Mouse (Mus musculus) liver, embryonic 12.5 days (tissue): ENCODE measurements at regions not wholly inside any gene's neighbourhood (a gene's known extent, or its start where the extent isn't known, plus 50 kb on each side); places are given as distances from the start of the nearest gene placed in this dataset.
A peak's percentile ranks its signal among the peaks of the same experiment; 100 is the strongest.

ENCODE experiments used
- ATAC-seq: fragments of 200-750 bp; cut with Nextera tagmentation; 2 replicates; pipeline ENCODE4 v1.8.0; 2017; ENCODE audit warnings: moderate number of reproducible peaks, mild to moderate bottlenecking, moderate library complexity
- H3K27ac ChIP-seq: fragments of 300-500 bp; sonication (generic); 2 replicates; pipeline ENCODE4 v1.5.1; 2016; ENCODE audit warnings: mild to moderate bottlenecking
- H3K27me3 ChIP-seq: fragments of 300-500 bp; sonication (generic); replicated peaks from 2 replicates; pipeline ENCODE4 v1.6.1; 2016; ENCODE audit warnings: mild to moderate bottlenecking, moderate library complexity
- H3K36me3 ChIP-seq: fragments of 300-500 bp; sonication (generic); 2 replicates; pipeline ENCODE4 v1.6.1; 2016; ENCODE audit warnings: mild to moderate bottlenecking, moderate library complexity
- H3K4me1 ChIP-seq: fragments of 300-500 bp; sonication (generic); 2 replicates; pipeline ENCODE4 v1.6.1; 2016
- H3K4me2 ChIP-seq: fragments of 300-500 bp; sonication (generic); 2 replicates; pipeline ENCODE4 v1.6.1; 2016; ENCODE audit warnings: mild to moderate bottlenecking, moderate library complexity
- H3K4me3 ChIP-seq: fragments of 300-500 bp; sonication (generic); 2 replicates; pipeline ENCODE4 v1.5.1; 2016; ENCODE audit warnings: mild to moderate bottlenecking, moderate library complexity
- H3K9ac ChIP-seq: fragments of 300-500 bp; sonication (generic); 2 replicates; pipeline ENCODE4 v1.6.1; 2016; ENCODE audit warnings: mild to moderate bottlenecking, moderate library complexity
- H3K9me3 ChIP-seq: fragments of 300-500 bp; sonication (generic); replicated peaks from 2 replicates; pipeline ENCODE4 v1.6.1; 2016; ENCODE audit warnings: mild to moderate bottlenecking, moderate library complexity
- WGBS: fragments of 180-500 bp; shearing (Covaris S2); methylation state at CpG from one replicate; pipeline ENCODE4 v1.1.7; 2016; ENCODE audit not compliant: insufficient replicate concordance; 5-methylcytosine and 5-hydroxymethylcytosine counted together

GRCm38 (mm10) chr10:17551869-17552268, 171.1 kb upstream of the Cited2 start:
- Histone ChIP-seq H3K4me2 (no peak overlapping the region), H3K4me1 (peaks cover 22% of the 10 kb centered on the region), H3K27me3 (no peaks in the 10 kb centered on the region), H3K27ac (no peak overlapping the region), H3K36me3 (no peaks in the 10 kb centered on the region), H3K9ac (no peak overlapping the region), H3K9me3 (no peaks in the 10 kb centered on the region), H3K4me3 (no peak overlapping the region)
- WGBS = 74% methylated on average over 6 of the region's 6 CpGs
- no peak for ATAC-seq

GRCm38 (mm10) chr10:17552277-17552676, 170.7 kb upstream of the Cited2 start:
- Histone ChIP-seq H3K36me3 (no peaks in the 10 kb centered on the region), H3K9me3 (no peaks in the 10 kb centered on the region), H3K27me3 (no peaks in the 10 kb centered on the region), H3K4me3 (no peak overlapping the region), H3K4me1 (peaks cover 22% of the 10 kb centered on the region), H3K27ac (no peak overlapping the region), H3K9ac (no peak overlapping the region), H3K4me2 (no peak overlapping the region)
- no peak for ATAC-seq

DNA sequence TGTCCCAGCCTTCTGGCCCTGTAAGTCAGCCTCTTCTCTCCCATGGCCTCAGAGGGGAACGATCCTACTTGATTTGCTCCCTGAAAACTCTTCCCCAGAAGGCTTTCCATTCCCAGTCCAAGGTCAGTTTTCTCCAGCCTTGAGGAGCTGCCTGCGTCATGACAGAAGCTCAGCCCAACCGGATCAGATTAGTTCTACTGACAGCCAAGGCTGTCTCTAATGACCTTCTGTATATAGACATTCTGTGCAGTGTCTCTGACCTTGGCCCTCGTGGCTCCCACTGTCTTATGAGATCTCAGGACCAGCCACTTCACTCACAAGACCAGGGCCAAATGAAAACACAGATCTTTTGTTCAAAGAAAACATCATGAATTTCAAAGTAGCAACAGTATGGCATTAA, 166.6 kb upstream of the Cited2 start:
- H3K4me1 ChIP-seq = peaks cover 18% of the 10 kb centered on the region
- H3K9ac ChIP-seq = no peak overlapping the region
- 73% methylated on average over 4 of the region's 4 CpGs for WGBS
- no peak for ATAC-seq
- no peaks in the 10 kb centered on the region for H3K9me3 ChIP-seq
- no peak overlapping the region for H3K4me3 ChIP-seq
- H3K4me2 ChIP-seq = no peak overlapping the region
- H3K36me3 ChIP-seq = no peaks in the 10 kb centered on the region
- no peak overlapping the region for H3K27ac ChIP-seq
- H3K27me3 ChIP-seq = no peaks in the 10 kb centered on the region

DNA sequence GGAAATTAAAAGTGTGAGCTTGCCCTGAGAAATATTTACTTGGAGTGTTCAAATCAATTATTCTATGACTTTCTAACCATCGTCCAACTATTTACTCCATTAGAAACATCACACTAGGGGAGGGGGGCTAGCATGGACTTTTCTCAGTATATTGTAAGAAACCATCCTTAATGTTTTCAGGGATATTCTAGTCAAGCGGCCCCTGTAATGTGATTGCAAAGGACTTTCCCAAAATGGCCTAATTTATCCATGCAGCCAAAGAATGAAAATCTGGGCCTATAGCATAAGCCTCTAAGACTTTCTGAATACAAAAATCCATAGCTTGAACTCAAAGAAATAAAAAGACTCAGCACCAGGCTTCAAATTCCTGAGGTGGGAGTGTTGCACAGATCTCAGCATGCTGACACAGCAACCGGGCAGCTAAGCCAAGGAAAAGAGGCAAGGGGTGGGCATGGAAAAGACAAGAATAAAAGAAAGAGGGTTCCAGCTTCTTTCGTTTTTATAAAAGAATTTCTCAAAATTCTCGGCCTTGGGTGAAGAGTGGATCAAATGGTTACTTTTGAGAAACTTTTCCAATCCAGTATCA, 163.6 kb upstream of the Cited2 start:
- Histone ChIP-seq H3K4me1 (peaks cover 47% of the 10 kb centered on the region), H3K9ac (no peak overlapping the region), H3K4me2 (no peak overlapping the region), H3K27me3 (no peaks in the 10 kb centered on the region), H3K9me3 (no peaks in the 10 kb centered on the region), H3K36me3 (no peaks in the 10 kb centered on the region), H3K4me3 (no peak overlapping the region), H3K27ac (no peak overlapping the region)
- no peak for ATAC-seq
- 75% methylated on average over 5 of the region's 5 CpGs for WGBS

GRCm38 (mm10) chr10:17559980-17560379, 163.0 kb upstream of the Cited2 start:
- no peak overlapping the region for H3K9ac ChIP-seq
- H3K4me1 ChIP-seq = peaks cover 50% of the 10 kb centered on the region
- no peak overlapping the region for H3K4me3 ChIP-seq
- no peaks in the 10 kb centered on the region for H3K36me3 ChIP-seq
- H3K27ac ChIP-seq = no peak overlapping the region
- 44% methylated on average over 3 of the region's 3 CpGs for WGBS
- H3K4me2 ChIP-seq = no peak overlapping the region
- no peaks in the 10 kb centered on the region for H3K9me3 ChIP-seq
- H3K27me3 ChIP-seq = no peaks in the 10 kb centered on the region
- no peak for ATAC-seq

DNA sequence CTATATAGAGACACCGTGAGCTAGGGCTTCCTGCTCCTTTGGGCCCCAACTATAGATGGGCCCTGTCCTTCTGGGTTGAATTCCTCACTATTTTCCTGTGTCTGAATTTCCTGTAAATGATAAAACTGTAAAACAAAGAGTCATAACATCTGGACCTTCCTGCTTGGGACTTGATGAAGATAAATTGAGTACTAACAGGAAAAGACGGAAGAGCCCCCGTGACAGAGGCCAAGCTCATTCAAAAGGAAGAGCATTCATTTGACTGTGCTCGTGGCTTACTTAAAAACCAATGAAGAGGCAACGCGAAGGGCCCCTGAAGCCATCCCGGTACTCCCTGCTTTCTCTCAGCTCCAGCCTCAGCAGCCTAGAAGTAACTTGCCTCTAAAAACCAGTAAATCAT, 161.6 kb upstream of the Cited2 start:
- Histone ChIP-seq H3K4me1 (peaks cover 50% of the 10 kb centered on the region), H3K9ac (no peak overlapping the region; the same call in 1 of the 2 replicates), H3K4me3 (no peak overlapping the region), H3K9me3 (no peaks in the 10 kb centered on the region), H3K27me3 (no peaks in the 10 kb centered on the region), H3K36me3 (no peaks in the 10 kb centered on the region), H3K27ac (0 out of 2 replicates have a peak overlapping the region, but pooled peaks have one; percentile 10), H3K4me2 (no peak overlapping the region)
- ATAC-seq = no peak
- 46% methylated on average over 7 of the region's 7 CpGs for WGBS

DNA sequence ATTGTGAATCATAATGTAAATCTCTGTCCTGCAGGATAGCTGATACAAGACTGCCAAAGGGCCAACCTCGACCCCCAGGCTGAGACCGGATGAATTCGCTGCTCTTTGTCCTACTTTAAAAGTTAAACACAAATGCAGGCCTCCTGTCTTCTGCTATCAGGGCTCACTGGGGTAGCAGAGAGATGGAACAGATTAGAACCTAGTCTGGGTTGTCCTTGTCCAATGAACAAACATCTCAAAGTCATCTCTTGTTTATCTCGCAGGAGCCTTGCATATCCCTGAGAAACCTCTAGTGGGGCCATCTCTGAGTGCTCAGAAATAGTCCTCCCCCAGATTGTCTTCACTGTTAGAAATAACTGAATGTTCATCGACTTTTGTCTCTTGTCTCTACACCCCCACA, 161.0 kb upstream of the Cited2 start:
- ATAC-seq = peak; percentile 66
- Histone ChIP-seq H3K4me3 (no peak overlapping the region), H3K4me2 (peak overlapping the region; percentile 43), H3K27me3 (no peaks in the 10 kb centered on the region), H3K27ac (peak overlapping the region; percentile 45; the same call in 1 of the 2 replicates), H3K9me3 (no peaks in the 10 kb centered on the region), H3K9ac (0 out of 2 replicates have a peak overlapping the region, but pooled peaks have one; percentile 12), H3K36me3 (no peaks in the 10 kb centered on the region), H3K4me1 (peaks cover 50% of the 10 kb centered on the region)
- WGBS = 26% methylated on average over 5 of the region's 5 CpGs

DNA sequence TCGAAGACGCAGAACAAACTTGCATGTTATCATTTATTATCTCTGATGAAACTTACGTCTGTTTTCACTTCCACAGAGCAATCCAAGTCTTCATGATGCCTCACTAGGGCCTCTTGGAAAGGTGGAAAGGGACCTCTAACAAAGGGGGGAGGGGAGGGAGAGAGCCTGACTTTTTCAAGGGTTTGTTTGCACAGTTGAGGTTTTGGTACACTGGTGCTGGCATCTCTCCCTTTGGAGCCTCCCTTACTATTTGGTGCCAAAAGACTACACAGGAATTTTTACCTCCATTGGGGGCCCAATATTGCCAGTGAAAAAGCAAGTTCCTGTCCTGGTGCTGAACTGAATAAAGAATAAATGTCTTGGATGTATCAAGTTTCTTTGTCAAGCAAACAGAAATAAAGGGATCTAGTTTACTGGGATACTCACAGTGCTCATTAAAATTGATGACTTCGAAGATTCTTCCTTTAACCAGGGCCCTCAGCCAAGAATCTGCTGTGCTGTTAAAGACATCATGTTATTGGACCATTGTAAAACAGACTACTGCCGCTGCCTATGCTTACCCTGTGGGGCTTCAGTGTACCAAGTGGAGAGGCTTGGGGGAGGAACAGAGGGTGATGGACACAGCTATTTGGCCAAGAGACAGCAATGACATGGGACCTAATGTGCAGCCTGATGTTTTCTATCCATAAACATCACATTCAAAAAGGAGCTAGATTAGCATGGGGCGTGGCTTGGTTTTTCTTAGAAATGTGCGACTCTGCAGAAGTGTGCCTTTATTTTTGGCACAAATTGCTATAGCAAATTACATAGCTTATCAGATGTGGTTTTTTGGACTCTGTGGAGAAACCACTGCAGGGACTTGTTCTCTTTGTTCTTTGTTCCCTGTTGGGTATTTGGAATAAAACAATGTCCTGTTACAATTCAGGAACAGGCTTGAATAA, 160.3 kb upstream of the Cited2 start:
- no peak overlapping the region for H3K4me3 ChIP-seq
- peak; percentile 75 for ATAC-seq
- no peaks in the 10 kb centered on the region for H3K27me3 ChIP-seq
- 29% methylated on average over 7 of the region's 7 CpGs for WGBS
- peaks cover 50% of the 10 kb centered on the region for H3K4me1 ChIP-seq
- no peaks in the 10 kb centered on the region for H3K36me3 ChIP-seq
- H3K9ac ChIP-seq = 0 out of 2 replicates have a peak overlapping the region, but pooled peaks have one; percentile 12
- peak overlapping the region; percentile 45 for H3K27ac ChIP-seq
- H3K9me3 ChIP-seq = no peaks in the 10 kb centered on the region
- peak overlapping the region; percentile 43 for H3K4me2 ChIP-seq

DNA sequence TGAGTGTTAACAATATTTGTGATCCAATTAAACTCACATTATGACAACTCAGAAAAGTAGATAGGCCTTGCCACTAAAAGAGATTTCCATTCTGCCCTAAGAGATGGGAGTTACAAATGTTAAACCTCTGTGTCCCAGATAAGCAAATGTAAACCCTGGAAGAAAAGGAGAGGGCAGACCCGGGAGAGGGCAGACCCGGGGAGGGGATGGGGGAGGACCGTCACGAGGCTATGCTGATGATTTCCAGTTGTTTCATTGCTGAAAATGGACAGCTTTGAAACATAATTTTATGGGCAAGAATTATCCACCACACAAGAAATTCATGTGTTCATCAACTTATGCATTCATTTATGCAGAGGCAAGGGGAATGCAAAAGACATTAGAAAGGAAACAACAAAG, 159.7 kb upstream of the Cited2 start:
- H3K27me3 ChIP-seq = no peaks in the 10 kb centered on the region
- no peaks in the 10 kb centered on the region for H3K9me3 ChIP-seq
- no peak for ATAC-seq
- H3K27ac ChIP-seq = 0 out of 2 replicates have a peak overlapping the region, but pooled peaks have one; percentile 8
- WGBS = 33% methylated on average over 4 of the region's 4 CpGs
- H3K4me1 ChIP-seq = peaks cover 50% of the 10 kb centered on the region
- no peaks in the 10 kb centered on the region for H3K36me3 ChIP-seq
- 0 out of 2 replicates have a peak overlapping the region, but pooled peaks have one; percentile 6 for H3K9ac ChIP-seq
- H3K4me3 ChIP-seq = no peak overlapping the region
- H3K4me2 ChIP-seq = peak overlapping the region; percentile 43

- H3K36me3 ChIP-seq = no peaks in the 10 kb centered on the region
- H3K9me3 ChIP-seq = no peaks in the 10 kb centered on the region
- no peak overlapping the region for H3K4me3 ChIP-seq
- no peak for ATAC-seq
- no peaks in the 10 kb centered on the region for H3K27me3 ChIP-seq
- H3K4me2 ChIP-seq = no peak overlapping the region
- no peak overlapping the region for H3K27ac ChIP-seq
- WGBS = 42% methylated on average over 6 of the region's 6 CpGs
- peaks cover 45% of the 10 kb centered on the region for H3K4me1 ChIP-seq
- no peak overlapping the region for H3K9ac ChIP-seq
Measured at GRCm38 (mm10) chr10:17564895-17565620, 158.0 kb upstream of the Cited2 start.

- 63% methylated on average over 5 of the region's 5 CpGs for WGBS
Measured at GRCm38 (mm10) chr10:17566975-17567374, 156.0 kb upstream of the Cited2 start.

DNA sequence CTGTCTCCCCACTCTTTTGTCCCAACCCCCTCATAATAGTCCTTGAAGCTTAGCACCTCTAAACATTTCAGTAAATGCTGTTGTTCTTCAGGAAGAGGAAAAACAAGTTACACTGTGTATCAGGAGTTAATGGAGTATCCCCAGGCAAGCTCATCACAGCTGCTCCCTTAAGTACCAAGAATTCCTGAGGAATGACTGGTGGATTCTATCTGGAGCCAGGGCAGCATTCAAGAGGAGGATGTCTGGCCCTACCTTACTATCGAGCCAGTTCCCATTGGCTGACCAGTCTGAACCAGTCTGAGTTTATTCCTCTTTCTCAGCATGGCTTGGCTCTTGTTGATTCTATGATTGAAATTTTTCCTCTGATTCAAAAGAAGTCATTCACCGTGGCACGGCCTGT, 155.4 kb upstream of the Cited2 start:
- peaks cover 23% of the 10 kb centered on the region for H3K4me1 ChIP-seq
- ATAC-seq = no peak
- no peaks in the 10 kb centered on the region for H3K27me3 ChIP-seq
- no peaks in the 10 kb centered on the region for H3K36me3 ChIP-seq
- 71% methylated on average over 3 of the region's 3 CpGs for WGBS
- no peak overlapping the region for H3K4me3 ChIP-seq
- H3K9ac ChIP-seq = no peak overlapping the region
- no peaks in the 10 kb centered on the region for H3K9me3 ChIP-seq
- H3K4me2 ChIP-seq = no peak overlapping the region
- no peak overlapping the region for H3K27ac ChIP-seq

More at GRCm38 (mm10) chr10:17566975-17567374, 156.0 kb upstream of the Cited2 start:
- no peak overlapping the region for H3K9ac ChIP-seq
- ATAC-seq = no peak
- H3K4me1 ChIP-seq = peaks cover 27% of the 10 kb centered on the region
- no peak overlapping the region for H3K4me2 ChIP-seq
- H3K9me3 ChIP-seq = no peaks in the 10 kb centered on the region
- no peaks in the 10 kb centered on the region for H3K27me3 ChIP-seq
- H3K36me3 ChIP-seq = no peaks in the 10 kb centered on the region
- no peak overlapping the region for H3K27ac ChIP-seq
- no peak overlapping the region for H3K4me3 ChIP-seq
